In genomic region chr3:82250796-82251261, GRCm38 (mm10) we compare ENCODE assay signal across 9 mouse cellular contexts.
A peak's percentile ranks its signal among the peaks of the same experiment; 100 is the strongest.
DNase-seq lines count a peak whose midpoint lies in the region; ATAC-seq and TF ChIP-seq lines count a peak whose summit lies in the region.
"Had no signal": no experiment of that assay in that cellular context is flagged by ENCODE, and none has a peak within 500 bp of the region (broad histone marks: within the 10 kb centered on the region; RNA-seq: fewer than 3 reads in every experiment).

No protein-coding gene starts in this region.

- TF ChIP-seq CTCF in brain, embryonic 14.5 days (IDR thresholded peaks at IDR 0.05; ENCODE audit: borderline replicate concordance, extremely low read depth, insufficient read depth, insufficient read length), result no peak

- H3K4me1 ChIP-seq in embryonic facial prominence, embryonic 12.5 days, result peaks cover 5% of the 10 kb centered on the region; the same call in 1 of the 2 replicates
- peaks cover 10% of the 10 kb centered on the region for H3K4me1 ChIP-seq in embryonic facial prominence, embryonic 10.5 days
- H3K4me1 ChIP-seq in intestine, embryonic 15.5 days (replicated peaks), result no peaks in the 10 kb centered on the region

- intact Hi-C loops in left cerebral cortex, postnatal 25 days (cut with DNase I), result loop anchor here (2.0 kb wide), 1 partner anchor 14 kb away; no protein-coding TSS in a partner anchor

- no peak overlapping the region for H3K4me3 ChIP-seq in embryonic facial prominence, embryonic 12.5 days
- no peak overlapping the region for H3K4me3 ChIP-seq in embryonic facial prominence, embryonic 10.5 days
- no peak overlapping the region for H3K4me3 ChIP-seq in intestine, embryonic 15.5 days (replicated peaks)
- H3K4me3 ChIP-seq: limb, embryonic 12.5 days had no signal

- ATAC-seq in embryonic facial prominence, embryonic 12.5 days (ENCODE audit: insufficient number of reproducible peaks, insufficient read depth, low FRiP score, low TSS enrichment), result no peak
- peak; percentile 90 for ATAC-seq in intestine, embryonic 15.5 days
- no peak for ATAC-seq in granulocyte monocyte progenitor cell, adult 5-6 weeks (replicated peaks; ENCODE audit: poor library complexity, severe bottlenecking)

- no peak overlapping the region for H3K4me2 ChIP-seq in embryonic facial prominence, embryonic 12.5 days (replicated peaks)
- no peak overlapping the region for H3K4me2 ChIP-seq in intestine, embryonic 15.5 days (replicated peaks)
- H3K4me2 ChIP-seq: limb, embryonic 12.5 days had no signal

- H3K27ac ChIP-seq in embryonic facial prominence, embryonic 12.5 days, result peak overlapping the region; percentile 56
- no peak overlapping the region for H3K27ac ChIP-seq in embryonic facial prominence, embryonic 10.5 days (replicated peaks)
- peak overlapping the region; percentile 69 for H3K27ac ChIP-seq in intestine, embryonic 15.5 days
- H3K27ac ChIP-seq: limb, embryonic 12.5 days had no signal

- H3K9me3 ChIP-seq in embryonic facial prominence, embryonic 12.5 days, result no peaks in the 10 kb centered on the region
- no peaks in the 10 kb centered on the region for H3K9me3 ChIP-seq in embryonic facial prominence, embryonic 10.5 days
- no peaks in the 10 kb centered on the region for H3K9me3 ChIP-seq in intestine, embryonic 15.5 days
- H3K9me3 ChIP-seq: limb, embryonic 12.5 days had no signal

- no peak for TF ChIP-seq POLR2A in brain, embryonic 14.5 days (IDR thresholded peaks at IDR 0.05; ENCODE audit: borderline replicate concordance, extremely low read depth, insufficient read depth, insufficient read length, poor library complexity, severe bottlenecking)

- no peaks in the 10 kb centered on the region for H3K36me3 ChIP-seq in embryonic facial prominence, embryonic 12.5 days
- no peaks in the 10 kb centered on the region for H3K36me3 ChIP-seq in embryonic facial prominence, embryonic 10.5 days (replicated peaks)
- no peaks in the 10 kb centered on the region for H3K36me3 ChIP-seq in intestine, embryonic 15.5 days
- H3K36me3 ChIP-seq: limb, embryonic 12.5 days had no signal

- 46% methylated on average over 3 of the region's 3 CpGs for WGBS in embryonic facial prominence, embryonic 12.5 days
- WGBS in embryonic facial prominence, embryonic 10.5 days, result 70% methylated on average over 3 of the region's 3 CpGs
- WGBS in intestine, embryonic 15.5 days, result 38% methylated on average over 3 of the region's 3 CpGs

- no peaks in the 10 kb centered on the region for H3K27me3 ChIP-seq in embryonic facial prominence, embryonic 12.5 days
- H3K27me3 ChIP-seq in embryonic facial prominence, embryonic 10.5 days (replicated peaks; ENCODE audit: low read depth, poor library complexity, severe bottlenecking), result no peaks in the 10 kb centered on the region
- H3K27me3 ChIP-seq in intestine, embryonic 15.5 days (replicated peaks), result no peaks in the 10 kb centered on the region
- H3K27me3 ChIP-seq: limb, embryonic 12.5 days had no signal

- DNase-seq in embryonic facial prominence, embryonic 10.5 days (ENCODE audit: low spot score), result no peak
- DNase-seq in brain, embryonic 14.5 days (ENCODE audit: low read depth), result peak; percentile 68
- peak; percentile 58 to 84 for DNase-seq in left cerebral cortex, postnatal 25 days (ENCODE audit: low spot score in 2 of 2)
- DNase-seq in right cerebral cortex, postnatal 4 days, result peak; percentile 24
- DNase-seq in urinary bladder, postnatal 10 days (ENCODE audit: low spot score), result no peak

- H3K9ac ChIP-seq in embryonic facial prominence, embryonic 12.5 days, result no peak overlapping the region
- H3K9ac ChIP-seq in intestine, embryonic 15.5 days, result no peak overlapping the region
- H3K9ac ChIP-seq: limb, embryonic 12.5 days had no signal

Comparison
In these comparisons a context has a peak if more than half of its experiments do, and no peak if none do; other contexts are left out.
1. DNase-seq: peak in brain, embryonic 14.5 days (single experiment), left cerebral cortex, postnatal 25 days (2 of 2) and right cerebral cortex, postnatal 4 days (single experiment); none in embryonic facial prominence, embryonic 10.5 days (single experiment) and urinary bladder, postnatal 10 days (single experiment).